Mouse (Mus musculus) c-Kit-positive CD71-positive TER-119-negative erythroid progenitor cells, embryonic 14.5 days (primary cell): ENCODE data around the gene Usp10.

Source experiments
- DNase-seq: peaks from one replicate; pipeline ENCODE4 v3.0.0-alpha.2; 2013; ENCODE audit warnings: low read depth

Usp10 gene

GRCm38 (mm10) chr8:119909944-119910546 is at the start of gene Usp10:
Gene Usp10, plus strand, starts transcription at chr8:119910360.
- no peak for DNase-seq

DNA sequence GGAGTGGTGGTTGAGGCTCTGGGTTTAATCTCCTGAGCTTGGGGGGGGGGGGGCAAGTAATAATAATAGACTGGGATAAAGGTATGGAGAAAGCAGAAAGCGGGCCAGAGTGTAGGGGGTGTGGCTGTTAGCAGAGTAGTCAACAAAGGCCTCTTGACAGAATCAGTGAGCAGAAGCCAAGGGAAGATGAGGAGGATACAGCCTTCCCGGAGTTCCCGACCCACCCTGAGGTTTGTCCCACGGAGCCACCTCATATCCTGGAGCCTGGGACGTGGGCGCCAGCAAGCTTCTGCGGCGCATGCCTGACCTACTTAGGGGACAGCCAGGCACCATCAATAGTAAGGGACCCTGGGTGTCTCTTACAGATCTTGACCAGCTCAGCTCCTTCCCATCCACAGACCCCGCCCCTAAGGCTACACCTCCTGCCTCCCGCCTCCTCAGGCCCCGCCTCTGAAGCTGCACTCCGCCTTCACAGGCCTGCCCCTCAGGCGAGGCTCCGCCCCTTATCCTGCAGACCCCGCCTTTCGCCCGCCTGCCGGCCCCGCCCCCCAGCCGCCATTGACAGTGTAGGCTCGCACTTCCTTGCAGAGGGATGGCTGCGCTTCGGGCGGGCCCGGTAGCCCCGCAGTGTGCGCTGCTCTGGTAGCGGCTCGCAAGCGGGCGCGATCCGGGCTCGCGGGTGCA is 48.3 kb upstream of the Usp10 start, which contains the start of gene Klhl36:
Klhl36 (plus strand) TSS at position 561 of the 684 bp plus-strand sequence.
- peak; percentile 86 for DNase-seq

- no peak for DNase-seq
Observed at GRCm38 (mm10) chr8:119862390-119862734, 47.8 kb upstream of the Usp10 start.

GRCm38 (mm10) chr8:119862749-119863148 is 47.4 kb upstream of the Usp10 start:
- DNase-seq, result no peak

DNA sequence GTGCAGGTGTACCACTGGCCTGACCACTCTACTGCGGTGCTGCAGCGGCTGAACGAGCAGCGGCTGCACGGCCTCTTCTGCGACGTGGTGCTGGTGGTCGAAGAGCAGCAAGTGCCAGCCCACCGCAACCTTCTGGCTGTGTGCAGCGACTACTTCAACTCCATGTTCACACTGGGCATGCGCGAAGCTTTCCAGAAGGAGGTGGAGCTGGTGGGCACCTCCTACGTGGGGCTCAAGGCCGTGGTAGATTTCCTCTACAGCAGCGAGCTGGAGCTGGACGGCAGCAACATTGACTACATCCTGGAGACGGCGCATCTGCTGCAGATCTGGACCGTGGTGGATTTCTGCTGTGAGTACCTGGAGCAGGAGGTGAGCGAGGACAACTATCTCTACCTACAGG is 40.5 kb upstream of the Usp10 start:
- DNase-seq, result no peak

GRCm38 (mm10) chr8:119873181-119873580 is 37.0 kb upstream of the Usp10 start:
- DNase-seq, result peak; percentile 58

DNA sequence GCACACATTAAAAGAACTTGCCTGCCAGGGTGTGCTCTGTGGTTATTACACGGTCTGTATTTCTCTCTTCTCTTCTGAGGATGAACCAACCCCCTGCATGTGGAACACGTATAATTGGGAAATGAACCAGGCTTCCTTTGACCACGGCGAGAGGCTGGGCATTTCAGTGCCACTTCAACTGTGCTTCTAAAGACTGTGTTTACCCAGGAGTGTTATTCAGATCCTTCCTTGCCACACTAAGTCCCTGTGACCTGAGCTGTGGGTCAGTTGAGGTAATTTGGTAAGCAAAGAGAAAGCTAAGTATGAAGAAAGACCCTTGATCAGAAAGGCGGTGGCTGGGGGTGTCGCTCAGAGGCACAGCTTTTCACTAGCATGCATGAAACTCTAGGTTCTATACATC is 28.9 kb upstream of the Usp10 start:
- DNase-seq, result no peak

DNA sequence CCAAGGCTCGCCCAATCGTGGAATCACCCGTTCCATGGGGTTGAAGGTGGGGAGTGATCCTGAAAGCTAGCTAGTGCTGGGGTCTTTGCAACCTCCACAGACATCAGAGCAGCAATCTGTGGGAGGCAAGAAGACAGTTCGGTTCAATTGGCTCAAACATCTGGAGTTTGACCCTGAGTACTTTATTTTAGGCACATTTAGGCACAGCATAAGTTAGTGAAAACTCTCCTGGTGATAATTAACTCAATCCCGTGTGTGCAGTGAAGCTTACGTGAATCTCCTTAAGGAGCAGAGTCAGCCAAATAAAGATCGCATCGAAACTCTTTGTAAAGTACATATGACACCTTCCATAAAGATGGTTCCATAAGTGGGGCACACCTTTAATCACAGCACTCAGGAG is 28.2 kb upstream of the Usp10 start:
- DNase-seq, result no peak

- no peak for DNase-seq
Observed at GRCm38 (mm10) chr8:119883281-119883680, 26.9 kb upstream of the Usp10 start.

DNA sequence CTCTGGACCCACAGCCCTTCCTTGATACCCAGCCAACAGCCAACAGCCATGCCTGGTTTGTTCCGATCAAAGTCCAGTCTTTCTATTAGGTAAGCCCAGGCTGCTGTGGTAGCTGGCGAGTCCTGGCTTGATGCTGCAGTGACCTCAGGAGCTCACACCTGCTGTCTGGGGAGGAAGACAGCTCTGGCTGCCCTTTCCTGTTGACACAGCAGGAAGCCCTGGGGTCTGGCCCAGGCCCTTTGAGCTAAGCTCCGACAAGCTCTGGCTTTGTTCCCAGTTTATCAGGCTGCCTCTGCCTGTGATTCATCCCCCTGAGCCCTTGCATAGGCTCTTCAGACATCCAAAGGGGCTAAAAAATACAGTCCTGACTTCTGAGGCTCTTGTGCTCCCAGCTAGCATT is 24.5 kb upstream of the Usp10 start:
- DNase-seq, result no peak

DNA sequence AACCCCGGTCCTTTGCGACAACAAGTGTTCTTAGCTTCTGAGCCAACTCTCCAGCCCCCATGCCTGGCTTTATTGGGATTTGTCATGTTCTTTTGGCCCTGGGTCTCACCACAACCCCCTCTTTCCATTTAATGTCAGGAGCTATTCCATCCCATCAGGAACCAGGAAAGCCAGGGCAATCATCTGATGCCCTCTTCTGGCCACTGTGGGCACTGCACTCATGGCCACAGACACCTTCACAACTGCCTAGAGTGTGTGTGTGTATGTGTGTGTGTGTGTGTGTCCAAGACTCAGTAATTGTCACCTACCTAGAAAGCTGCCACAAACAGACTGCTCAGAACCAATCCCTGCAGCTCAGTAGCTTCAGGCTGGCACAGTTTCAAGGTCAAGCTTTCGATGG is 23.0 kb upstream of the Usp10 start:
- no peak for DNase-seq

DNA sequence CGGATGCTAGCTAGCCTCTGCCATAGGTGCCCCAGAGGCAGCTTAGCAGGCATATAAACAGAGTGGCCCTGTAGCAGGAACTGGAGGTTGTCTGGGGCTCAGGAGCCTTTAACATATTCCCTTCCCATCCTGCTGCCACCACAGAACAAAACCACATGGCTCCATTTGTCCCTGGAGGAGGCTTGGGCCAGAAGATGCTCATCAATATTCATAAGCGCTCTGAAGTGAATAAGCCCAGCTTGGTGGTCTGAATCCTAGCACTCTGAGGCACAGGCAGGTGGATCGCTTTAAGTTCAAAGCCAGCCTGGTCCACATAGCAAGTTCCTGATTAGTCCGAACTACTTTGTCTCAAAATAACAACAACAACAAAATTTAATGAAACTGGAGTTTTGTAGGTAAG is 22.1 kb upstream of the Usp10 start:
- DNase-seq, result no peak

DNA sequence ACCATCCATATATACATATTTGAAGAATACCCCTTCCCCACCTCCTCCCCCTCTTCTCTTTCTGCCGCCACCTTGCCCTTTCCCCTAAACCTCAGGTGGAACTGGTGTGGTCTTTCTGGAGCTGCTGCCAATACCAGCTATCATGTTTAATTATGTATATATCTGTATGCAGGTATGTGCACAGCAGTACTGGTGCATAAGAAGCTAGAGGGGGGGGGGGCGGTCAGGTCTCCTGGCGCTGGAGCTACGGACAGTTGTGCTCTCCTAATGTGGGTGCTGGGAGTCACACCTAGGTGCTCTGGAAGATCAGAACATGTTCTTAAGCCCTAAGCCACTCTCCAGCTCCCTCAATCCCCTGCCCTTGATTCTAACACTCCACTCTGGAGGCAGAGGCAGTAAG is 13.1 kb upstream of the Usp10 start:
- DNase-seq, result no peak

DNA sequence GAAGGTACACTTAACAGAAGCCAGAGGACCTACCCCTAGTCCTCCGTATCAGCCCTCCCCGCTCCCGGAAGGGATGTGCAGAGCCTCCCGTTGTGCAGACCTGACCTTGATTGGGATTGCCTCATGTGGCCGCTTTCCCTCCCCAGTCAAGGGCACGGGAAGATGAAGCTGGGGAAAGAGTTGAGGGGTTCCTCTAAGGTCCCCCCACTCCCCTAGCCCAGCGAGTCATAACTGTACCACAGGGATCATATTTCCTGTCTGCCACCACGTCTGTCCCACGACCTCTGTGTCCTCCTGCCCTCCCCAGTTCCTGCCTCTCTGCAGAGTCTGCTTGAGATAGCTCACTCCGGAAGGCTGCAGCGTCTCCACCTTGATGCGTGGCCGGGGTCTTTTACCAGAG is 12.2 kb upstream of the Usp10 start:
- DNase-seq, result no peak

- DNase-seq, result no peak
Observed at GRCm38 (mm10) chr8:119901349-119901748, 8.8 kb upstream of the Usp10 start.

DNA sequence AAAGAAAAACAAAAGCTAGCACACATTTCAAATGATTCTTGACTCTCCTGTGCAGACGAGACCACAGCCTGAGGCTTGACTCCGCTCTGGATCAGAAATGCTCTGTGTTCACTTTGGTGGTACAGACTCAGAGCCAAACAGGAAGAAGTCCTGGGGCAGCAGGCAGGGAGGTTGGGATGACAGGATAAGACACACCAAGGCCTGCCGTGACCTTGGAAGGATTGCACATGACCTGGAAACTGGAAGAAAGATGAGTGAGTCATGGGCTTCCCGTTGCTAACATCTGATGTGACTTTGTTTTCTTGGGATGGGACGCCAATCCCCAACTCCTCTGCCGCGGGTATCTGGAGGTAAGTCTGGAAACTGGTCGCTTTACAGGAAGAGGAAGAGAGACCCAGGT is 8.2 kb upstream of the Usp10 start:
- no peak for DNase-seq

GRCm38 (mm10) chr8:119904323-119904911 is 5.7 kb upstream of the Usp10 start:
- no peak for DNase-seq

- peak; percentile 74 for DNase-seq
Observed at GRCm38 (mm10) chr8:119910547-119911257, 542 bp downstream of the Usp10 start, which contains the start of gene Gm20388. Gene Gm20388, plus strand, starts transcription at chr8:119910841.

DNA sequence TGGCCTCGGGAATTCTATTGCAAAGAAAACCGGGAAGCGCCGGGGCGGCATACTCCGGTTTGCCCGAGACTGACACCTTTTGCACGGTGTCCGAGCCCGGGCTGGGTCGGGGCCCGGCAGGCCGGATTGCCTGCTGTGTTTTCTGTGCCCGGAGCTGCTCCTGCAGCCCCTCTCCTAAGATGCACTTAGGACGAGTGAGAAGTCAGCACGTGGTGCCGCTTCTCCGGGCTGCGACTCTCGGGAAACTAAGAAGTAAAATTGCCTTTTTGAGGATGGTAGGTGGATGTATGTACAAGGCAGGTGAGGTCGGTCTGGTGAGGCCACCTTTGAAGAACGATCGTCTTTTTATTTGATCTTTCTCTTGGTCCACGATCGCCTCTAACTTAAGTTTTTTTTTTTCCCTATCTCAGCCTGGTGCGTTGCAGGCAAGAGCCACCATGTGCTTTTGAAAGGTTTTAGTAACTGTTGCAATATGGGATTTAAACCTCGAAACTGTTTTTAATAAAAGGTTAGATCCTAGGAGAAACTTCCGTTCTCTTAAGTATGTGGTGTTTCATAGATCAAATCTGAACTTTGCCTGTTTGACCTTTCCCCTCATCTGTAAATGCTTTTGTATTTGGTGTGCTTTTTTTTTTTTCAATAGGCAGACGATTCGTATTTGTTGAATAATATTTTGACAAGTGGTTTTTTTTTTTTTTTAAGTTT is 1.2 kb downstream of the Usp10 start:
- DNase-seq, result no peak

- DNase-seq, result no peak
Observed at GRCm38 (mm10) chr8:119912643-119913042, 2.5 kb downstream of the Usp10 start.

DNA sequence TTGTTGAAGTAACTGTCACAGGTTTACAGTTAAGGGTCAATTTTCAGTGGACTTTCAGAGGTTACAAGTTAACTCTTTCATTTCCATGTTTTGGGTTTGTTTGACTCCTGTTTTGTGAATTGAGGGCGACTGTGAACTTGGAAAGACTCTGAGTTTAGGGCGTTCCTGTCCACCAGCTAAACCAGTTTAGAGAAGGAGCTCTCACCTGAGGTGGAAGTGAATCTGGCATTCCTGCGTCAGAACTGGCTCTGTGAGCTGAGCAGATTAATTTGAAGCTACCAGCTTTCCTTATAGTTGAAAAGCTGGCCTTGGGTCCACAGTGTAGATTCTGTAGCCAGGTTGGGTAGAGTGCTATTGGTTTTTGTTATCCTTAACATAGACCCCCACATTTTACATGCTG is 3.0 kb downstream of the Usp10 start:
- DNase-seq, result no peak

- no peak for DNase-seq
Observed at GRCm38 (mm10) chr8:119914161-119914560, 4.0 kb downstream of the Usp10 start.
